Mouse (Mus musculus): ENCODE results near the gene Pwp2.

Pwp2 gene

DNA sequence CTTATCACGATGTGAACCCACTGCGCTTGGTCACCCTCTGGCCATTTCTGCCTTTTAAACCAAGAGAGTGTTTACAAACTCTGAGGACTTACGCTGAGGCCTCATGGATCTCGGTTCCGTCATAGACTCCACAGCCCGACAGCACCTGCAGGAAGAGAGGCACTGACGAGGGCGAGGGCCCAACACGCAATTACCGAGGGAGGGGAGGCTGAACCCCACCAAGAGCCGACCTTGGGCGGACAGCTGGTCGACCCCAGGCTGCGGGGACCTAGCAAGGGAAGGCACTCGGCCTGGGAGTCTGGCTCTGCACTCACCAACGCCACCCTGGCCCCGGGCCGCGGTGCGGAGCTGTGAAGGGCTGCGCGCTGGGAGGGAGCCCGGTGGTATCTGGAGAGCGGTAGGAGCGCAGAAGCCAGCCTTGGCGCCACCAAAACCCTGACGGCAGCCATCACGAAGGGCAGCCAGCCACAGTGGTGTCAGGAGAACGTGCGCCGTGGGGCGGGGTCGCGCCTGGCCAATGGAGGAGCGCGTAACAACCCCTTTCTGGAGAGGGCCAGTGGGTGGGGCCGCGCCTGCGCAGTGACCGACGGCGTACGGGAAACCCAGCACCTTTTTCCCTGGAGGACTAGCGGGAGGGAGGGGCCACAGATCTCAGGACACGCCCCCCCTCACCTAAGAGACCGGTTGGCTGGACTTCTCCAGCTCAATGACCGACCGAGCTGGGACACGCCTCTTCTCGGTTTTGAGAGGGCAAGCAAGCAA lies 15.5 kb downstream of the Pwp2 start, which contains the start of gene D10Jhu81e:
Gene D10Jhu81e (minus strand): TSS at position 502 of the 762 bp plus-strand sequence.
- peak; percentile 100 for DNase-seq

DNA sequence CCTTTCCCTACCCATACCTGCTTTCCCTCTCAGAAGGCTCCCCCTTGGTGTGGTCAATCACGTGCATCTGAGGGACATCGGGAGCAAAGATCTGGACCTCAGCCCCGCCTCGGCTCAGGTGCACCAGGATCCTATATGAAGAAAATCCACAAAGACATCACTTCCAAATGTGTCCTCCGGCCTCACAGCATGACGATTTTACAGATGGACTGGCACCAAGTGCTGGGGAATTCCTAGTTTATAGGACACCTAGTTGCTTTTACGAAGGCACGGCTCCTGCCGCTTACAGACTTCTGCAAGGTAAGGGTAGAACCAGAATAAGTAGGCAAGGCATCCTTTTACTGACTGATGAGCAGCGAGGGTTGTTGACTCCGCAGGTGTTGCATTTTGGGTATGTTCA lies 16.2 kb downstream of the Pwp2 start:
- DNase-seq = peak in 1 of 2 experiments; percentile 19

DNA sequence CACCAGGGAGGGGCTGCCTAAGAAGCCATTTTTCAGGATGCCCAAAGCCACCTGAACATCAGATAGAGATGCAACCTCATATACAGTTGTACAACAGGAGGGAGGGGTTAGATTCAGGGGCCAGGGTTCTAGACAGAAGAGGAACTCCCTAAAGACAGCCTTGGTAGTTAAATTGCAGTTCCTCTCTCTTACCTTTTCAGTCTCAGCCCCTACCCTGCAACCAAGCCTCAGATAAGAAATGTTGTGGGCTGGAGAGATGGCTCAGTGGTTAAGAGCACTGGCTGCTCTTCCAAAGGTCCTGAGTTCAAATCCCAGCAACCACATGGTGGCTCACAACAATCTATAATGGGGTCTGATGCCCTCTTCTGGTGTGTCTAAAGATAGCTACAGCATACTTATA lies 17.2 kb downstream of the Pwp2 start:
- no peak for DNase-seq

DNA sequence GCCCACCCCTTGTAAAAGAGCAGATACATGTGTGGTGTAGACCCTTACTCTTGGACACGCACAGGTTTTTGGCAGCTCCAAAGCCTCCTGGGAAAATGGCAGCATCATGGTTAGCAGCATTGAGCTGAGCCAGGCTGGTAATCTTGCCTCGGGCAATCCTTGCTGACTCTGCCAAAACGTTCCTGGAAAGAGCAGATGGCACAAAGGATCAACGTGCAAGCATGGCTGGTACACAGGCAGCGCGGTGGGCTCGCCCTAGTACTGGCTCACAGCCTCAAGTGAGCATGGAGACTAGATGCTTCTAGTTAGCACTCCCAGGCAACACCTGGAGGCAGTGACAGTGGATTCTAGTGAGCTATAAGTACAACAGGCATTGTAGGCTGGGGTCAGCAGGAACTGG lies 17.6 kb downstream of the Pwp2 start:
- DNase-seq = no peak

DNA sequence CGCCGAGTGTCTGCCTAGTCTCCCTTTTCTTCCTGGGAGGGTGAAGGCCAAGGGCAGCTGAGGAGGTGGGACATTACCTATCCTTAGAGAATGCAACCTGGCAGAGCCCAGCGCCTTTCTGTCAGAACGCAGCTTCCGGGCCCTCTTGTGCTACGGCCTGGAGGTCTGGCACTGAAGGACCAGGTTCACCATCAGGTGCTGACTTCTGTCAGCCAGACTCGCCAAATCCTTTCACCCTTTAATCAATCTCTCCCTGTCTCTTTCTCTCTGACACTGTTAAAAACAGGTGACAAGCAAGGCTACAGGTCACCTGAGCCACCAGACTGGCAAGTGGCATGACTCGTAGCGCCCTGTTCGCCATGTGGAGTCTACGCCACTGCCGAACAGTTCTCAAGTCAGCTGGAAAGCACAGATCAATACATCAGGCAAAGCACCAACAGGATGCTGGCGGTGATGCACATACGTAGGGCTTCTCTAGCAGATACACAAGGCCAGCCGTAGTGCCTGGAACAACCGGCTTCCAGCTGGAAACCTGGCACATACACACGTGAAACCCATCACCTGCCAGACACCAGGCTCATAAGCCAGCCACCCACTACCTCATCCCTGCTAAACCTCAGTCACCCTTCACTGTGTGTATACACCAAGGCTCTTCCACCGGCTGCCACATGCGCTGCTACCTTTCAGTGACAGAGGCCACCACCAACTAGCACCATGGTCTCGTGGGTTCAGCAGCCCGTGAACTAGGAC lies 19.5 kb downstream of the Pwp2 start:
- DNase-seq = no peak

DNA sequence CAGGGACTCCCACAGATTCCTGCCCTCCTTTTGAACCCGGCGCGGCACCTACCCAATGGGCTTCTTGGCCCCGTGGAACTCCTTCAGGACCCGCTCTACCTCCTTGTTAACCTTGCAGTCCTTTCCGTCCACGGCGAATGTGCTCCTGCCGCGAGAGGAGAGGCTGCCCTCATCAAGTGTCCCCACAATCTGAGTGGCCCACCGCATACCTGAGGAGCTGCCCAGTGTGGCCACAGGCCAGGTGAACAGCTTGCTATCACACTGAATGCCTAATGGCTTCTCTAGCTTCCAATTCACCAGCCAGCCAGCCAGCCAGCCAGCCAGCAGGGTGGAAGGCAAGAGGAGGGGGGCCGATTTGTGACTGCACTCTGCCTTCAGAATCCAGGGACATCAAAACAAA lies 20.2 kb downstream of the Pwp2 start:
- no peak for DNase-seq

DNA sequence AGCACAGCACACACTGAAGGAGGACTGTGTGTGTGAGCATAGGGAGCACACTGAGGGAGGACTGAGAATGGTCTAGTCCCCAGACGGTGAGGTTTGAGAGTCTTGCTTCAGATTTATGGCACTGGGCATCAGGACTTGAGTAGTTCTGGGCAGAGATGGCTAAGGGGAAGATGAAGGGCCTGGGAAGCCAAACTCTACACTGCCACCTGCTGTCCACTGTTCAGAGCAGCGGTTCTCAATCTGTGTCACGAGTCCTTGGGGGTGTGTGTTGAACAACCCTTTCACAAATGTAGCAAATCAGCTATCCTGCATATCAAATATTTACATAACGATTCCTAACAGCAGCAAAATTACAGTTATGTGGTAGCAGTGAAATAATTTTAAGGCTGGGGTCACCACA lies 21.0 kb downstream of the Pwp2 start:
- DNase-seq = peak; percentile 54 to 72

DNA sequence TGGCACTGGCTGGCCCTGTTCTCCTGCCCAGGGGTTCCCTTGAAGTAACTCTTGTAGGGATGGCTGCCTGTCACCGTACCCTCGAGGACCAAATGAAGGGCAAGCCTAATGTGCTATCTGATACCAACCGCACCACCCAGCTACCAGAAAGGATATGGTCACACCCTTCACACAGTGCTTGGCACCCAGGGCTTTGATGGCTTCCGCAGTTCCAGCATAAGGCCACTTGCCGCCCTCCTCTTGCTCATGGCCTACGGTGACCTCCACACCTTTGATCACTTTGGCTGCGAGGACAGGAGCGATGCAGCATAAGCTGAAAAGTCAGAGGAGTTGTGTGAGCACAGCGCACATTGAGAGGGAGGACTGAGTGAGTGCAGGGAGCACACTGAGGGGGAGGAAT lies 21.7 kb downstream of the Pwp2 start:
- DNase-seq = no peak

DNA sequence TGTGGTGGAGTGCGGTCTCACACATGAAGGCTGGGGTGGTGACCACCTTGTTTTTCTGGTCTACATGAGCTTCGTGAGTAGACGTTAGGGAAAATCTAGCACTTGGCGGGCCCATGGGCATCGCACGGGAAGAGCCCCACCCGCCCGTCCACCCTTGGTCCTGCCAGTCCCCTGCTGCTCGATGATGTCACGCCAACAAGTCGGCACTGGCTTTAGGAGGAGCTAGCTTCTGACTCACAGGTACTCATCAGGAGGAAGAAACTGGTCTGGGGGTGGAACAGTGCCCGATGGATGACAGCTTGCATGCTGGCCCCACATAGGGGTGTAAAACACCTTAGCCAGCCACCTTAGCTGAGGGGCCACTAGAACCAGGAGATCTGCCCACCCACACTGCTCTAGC lies 22.3 kb downstream of the Pwp2 start:
- DNase-seq = no peak

DNA sequence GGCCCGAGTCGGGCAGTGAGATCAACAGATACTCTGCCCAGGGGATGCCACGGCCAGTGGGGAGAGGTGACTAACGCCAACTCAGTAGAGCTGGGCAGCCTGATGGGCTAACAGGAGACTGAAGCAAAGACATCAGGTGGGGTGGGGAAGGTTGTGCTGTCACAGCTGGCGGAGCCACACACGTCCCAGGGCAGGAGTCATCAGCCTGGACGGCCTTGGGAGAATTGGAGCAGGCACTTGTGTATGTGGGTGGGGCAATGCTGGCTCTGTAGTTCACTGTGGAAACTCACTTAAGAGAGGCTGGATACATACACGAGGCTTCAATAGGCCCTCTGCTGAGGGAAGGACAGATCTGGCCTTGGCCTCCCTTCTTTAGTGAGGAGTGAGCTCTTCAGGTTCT lies 23.9 kb downstream of the Pwp2 start:
- no peak for DNase-seq

DNA sequence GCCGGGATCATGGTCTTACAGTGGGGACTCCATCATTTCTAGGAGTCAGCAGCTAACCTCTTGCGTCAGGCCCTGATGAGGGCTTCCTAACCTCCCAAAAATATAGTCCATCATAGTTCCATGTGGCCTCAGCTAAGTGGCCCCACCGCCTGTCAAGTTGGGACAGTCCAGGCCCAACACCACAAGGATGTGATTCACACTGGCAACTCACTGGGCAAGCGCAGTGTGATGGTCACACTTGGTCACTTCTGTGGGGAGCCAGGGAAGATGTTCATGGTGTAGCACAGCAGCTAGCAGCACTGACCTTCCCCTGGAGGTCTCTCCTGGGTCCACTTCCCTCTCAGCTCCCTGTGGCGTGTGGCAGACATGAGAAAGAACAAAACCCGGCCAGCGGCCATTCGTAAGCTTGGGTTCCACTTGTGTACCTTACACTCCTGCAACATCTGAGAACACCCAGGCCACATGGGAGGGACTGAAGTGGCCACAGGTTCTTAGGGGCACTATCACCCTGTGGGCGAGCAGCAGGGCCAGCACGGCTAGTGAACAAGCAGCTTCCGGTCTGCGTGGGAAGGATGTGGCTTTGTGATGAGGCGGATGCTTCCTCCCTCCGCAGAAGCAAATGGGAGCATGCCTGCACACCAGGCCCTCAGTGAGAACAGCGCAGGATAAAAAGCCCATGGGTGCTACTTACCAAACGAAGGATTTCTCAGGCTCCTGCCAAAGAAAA lies 24.4 kb downstream of the Pwp2 start:
- DNase-seq = no peak

DNA sequence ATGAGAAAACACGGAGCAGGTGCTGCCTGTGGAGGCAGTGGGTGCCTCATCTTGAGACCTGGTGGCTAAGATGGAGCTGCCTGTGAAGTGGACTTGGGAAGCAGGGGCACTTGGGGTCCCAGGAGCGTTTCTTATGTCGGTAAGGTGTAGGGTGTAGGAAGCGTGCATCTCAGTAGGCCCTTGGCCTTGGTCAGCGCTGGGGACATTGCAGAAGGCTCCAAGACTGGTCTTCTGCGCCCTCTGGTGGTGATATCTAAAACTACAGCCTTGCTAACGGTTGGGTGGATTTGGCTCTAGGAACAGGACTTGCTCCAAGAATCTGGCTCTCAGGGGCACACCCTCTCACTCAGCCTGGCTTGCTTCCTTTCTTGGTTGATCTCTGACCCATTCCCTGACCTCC lies 25.0 kb downstream of the Pwp2 start:
- DNase-seq = peak; percentile 89 to 92

DNA sequence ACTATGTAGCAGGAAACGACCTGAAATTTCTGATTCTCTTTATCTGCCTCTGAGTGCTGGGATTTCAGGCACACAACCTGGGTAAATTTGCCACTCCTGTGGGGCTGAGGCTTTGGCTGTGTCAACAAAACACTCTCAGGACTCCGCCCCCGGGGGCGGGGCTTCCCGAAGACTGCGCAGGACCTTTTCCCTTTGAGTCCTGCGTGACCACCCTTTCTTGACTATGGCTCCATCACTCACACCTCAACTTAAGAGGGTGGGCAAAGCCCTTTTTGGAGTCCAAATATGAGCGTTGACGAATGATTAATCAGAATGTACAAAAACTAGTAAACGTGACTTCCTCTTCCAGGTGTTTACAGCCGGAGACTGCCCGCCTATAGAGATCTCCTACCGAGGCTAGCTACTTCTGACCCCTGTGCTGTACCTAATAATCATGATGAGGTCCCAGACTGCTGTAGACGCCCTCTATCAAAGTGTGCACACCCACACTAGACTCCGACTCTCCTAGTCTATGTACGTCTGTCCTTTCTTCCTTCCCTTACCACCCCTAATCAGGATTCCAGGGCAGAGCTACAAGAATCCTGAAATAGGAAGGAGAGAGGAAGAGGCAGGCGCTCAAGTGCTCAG lies 25.6 kb downstream of the Pwp2 start:
- DNase-seq = peak; percentile 82 to 84

DNA sequence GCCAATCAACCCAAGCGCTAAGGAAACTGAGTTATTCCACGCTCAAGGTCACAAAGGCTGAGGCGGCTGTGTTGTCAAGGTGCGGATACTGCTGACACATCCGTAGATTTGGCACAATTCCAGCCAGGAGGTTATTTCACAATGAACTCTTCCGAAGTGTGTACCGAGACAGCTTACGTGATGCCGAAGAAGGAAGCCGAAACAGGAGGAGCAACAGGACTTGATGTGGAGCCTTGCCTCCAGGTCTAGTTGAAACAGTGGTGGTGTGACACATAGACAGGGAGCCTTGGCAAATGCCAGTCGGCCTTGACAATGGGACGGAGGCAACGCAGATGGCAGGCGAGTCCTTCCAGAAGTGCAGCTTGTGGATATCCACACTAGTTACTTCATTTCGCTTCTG lies 26.9 kb downstream of the Pwp2 start:
- DNase-seq = peak; percentile 44 to 62

DNA sequence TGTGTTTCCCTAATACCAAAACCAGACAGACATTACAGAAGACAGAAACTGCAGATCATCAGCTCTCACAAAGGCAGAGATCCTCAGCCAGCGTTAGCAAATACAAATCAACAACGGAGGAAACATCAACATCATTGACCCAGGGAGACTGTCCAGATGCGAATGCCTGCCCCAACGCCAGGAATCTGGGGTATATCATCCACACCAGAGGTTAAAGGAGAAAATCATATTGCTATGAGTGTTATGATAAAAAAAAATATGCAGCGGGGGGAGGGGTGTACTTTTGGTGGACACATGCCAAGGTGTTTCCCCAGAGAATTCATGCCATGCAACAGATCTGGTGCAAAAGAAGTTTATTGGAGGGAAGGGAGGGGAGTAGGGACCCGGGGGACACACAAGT lies 28.0 kb downstream of the Pwp2 start:
- no peak for DNase-seq

DNA sequence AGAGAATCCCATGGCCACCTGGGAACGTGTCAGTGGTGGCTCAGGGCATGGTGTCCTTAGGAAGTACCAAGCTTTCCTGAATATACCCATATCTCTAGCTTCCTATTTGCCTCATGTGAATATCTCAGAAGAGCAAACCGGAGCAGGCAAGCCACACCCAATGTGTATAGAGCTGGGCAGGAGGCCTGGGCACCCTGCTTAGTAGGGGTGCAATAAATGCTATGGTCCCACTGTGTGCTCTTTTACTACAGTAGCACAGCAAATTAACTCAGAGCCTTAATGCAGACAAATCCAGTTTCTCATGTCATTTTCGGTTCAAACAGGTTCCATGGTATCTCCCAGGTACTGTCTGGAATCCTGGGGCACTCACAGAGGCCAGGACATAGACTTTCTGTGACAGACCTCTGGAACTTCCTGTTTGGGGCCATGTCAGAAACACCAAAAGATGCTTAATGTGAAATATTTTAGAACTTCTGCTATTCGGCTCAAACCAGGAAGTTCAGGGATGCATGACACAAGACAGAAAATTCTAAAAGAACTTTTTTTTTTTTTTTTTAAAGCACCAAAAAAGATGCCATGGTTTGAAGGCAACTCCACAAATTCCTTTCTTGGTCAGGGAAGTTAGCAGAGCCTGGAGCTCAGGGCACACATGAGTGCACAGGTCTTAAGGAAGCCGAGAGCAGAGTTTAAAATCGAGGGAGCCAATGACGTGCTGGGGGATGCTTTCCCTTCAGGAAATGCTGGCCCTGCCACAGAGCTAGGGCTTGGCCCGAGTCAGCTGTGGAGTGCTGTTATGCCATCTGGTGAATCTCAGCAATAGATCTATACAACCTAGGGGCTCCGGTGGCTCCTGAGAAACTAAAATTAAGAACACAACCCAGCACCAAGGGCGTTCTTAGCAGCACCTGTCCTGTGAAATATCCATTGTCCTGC lies 35.8 kb downstream of the Pwp2 start:
- DNase-seq = no peak

DNA sequence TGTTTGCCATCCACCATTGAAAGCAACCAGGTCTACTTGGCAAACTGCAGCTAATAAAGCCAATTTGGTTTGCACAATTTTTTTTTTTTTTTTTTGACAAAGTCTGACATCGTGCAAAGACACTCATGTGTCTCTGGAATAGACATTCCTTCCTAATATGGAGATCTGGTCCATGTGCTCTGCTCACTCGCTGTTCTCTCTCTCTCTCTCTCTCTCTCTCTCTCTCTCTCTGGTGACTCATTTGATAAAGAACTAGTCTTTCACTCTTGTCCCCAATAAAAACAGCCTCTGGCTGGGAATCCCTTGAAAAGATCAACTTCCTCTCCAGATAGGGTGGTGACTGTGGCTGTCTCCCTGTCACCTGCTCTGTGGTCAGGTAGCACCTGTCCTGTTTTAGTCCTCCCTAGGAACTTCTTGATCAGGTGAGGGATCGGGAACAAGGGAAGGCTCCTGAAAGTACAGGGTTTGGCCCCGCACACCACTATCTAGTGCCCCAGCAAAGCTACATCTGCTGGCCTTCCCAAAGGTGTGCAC lies 37.0 kb downstream of the Pwp2 start:
- DNase-seq = no peak

DNA sequence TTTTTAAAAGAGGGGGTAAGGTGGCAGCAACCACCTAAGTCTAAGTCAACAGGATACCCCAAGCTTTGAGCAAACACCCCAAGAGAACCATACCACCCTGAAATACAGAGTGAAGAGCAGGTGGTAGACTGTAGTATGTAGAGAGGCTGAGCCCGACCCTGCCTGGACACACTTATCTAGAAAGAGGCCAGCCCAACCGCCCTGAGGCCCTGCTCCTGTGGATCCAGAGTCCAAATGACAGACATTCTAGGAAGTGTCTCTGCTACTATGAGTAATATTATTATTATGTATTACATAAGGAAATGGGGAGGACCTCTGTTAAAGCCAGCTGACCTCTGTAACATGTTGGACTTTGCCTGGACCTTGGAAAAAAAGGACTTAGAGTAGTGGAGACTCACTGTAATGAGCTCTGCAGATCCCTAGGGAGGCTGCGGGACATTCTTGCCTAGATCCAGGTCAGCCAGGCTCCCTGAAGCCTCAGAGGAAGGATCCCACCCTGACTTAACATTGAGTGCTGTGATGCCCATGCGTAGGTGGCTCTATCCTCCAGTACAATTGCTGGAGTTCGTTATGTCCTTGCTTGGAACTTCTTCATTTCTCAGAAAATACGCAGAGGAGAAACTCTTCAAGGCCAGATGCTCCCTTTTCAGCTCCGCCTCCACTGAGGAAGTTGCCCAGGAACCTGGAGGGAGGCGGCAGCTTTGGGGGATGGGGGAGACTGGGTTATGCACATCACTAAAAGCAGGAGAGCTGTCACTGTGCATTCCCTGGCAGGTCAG lies 41.0 kb downstream of the Pwp2 start:
- DNase-seq = peak; percentile 50 to 77

DNA sequence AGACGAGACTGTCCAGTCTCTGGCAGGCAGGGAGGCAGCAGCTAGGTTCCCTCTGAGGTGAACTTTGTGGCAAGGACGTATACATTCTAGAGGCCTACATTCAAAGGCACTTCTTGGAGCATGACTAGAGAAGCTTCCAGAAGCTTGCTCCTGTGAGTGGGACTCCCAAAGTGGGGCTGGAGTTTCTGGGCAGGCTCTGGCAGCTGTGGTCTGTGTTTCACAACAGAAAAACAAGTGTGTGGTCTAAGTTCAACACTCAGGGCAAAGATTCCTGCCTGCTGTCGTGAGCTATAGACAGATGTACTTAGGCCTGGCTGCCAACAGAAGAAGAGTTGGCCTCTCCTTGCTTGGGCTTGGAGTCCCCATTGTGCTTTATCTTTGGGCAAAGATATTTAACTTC lies 44.1 kb downstream of the Pwp2 start:
- DNase-seq = no peak

DNA sequence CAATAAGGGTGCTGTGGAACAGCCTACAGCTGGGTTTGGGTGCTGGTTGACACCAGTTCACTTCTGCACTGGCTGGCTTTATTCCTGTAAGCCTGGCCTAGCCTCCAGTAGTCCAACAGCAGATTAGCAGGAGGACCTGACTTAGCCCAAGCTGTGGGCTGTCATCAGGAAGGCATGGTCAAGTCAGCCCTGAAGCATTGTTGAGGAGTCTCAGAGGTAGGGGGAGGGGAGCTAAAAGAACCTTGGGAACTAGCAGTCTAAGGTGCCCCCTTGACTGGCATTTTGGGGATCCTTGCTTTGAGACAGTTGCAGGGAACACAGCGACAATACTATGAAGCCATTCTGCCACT lies 44.7 kb downstream of the Pwp2 start:
- DNase-seq = no peak
